Mouse (Mus musculus) limb, embryonic 13.5 days (tissue): ENCODE data around the gene Ntsr1. TPM values are rescaled to one million over a fixed set of nuclear protein-coding genes. Genes with fewer than 3 reads are reported as not detected.

Source experiments
- ATAC-seq: fragments of 200-750 bp; cut with Nextera tagmentation; 2 replicates; pipeline ENCODE4 v1.8.0; 2017; ENCODE audit warnings: low read depth, moderate number of reproducible peaks, moderate TSS enrichment; ENCODE audit not compliant: low FRiP score
- H3K27ac ChIP-seq: fragments of 300-500 bp; sonication (generic); 2 replicates; pipeline ENCODE4 v1.5.1; 2015; ENCODE audit warnings: inconsistent platforms, mild to moderate bottlenecking, moderate library complexity
- H3K27me3 ChIP-seq: fragments of 300-500 bp; sonication (generic); 2 replicates; pipeline ENCODE4 v1.6.1; 2015; ENCODE audit warnings: mild to moderate bottlenecking, inconsistent platforms
- H3K36me3 ChIP-seq: fragments of 300-500 bp; sonication (generic); 2 replicates; pipeline ENCODE4 v1.6.1; 2015; ENCODE audit warnings: inconsistent platforms, mild to moderate bottlenecking, moderate library complexity
- H3K4me1 ChIP-seq: fragments of 300-500 bp; sonication (generic); 2 replicates; pipeline ENCODE4 v1.6.1; 2015; ENCODE audit warnings: inconsistent platforms
- H3K4me2 ChIP-seq: fragments of 300-500 bp; sonication (generic); replicated peaks from 2 replicates; pipeline ENCODE4 v1.6.1; 2015; ENCODE audit warnings: inconsistent platforms, mild to moderate bottlenecking, moderate library complexity
- H3K4me3 ChIP-seq: fragments of 300-500 bp; sonication (generic); 2 replicates; pipeline ENCODE4 v1.5.1; 2015; ENCODE audit warnings: moderate library complexity, mild to moderate bottlenecking, inconsistent platforms
- H3K9ac ChIP-seq: fragments of 300-500 bp; sonication (generic); 2 replicates; pipeline ENCODE4 v1.6.1; 2015; ENCODE audit warnings: mild to moderate bottlenecking, inconsistent platforms
- H3K9me3 ChIP-seq: fragments of 300-500 bp; sonication (generic); 2 replicates; pipeline ENCODE4 v1.6.1; 2016; ENCODE audit warnings: inconsistent platforms
- WGBS: fragments of 180-500 bp; shearing (Covaris S2); methylation state at CpG from one replicate; pipeline ENCODE4 v1.1.7; 2015; 5-methylcytosine and 5-hydroxymethylcytosine counted together
- polyA plus RNA-seq: library from polyadenylated mRNA; unstranded; fragments of >200 nt; fragmentation: Nextera tagmentation; extraction: Ambion mirVana; gene quantifications from 2 replicates; pipeline ENCODE4 v1.2.1, GENCODE M21; 2015

The Ntsr1 gene
- polyA plus RNA-seq, result 0.29 and 0.36 TPM in 2 replicates

DNA sequence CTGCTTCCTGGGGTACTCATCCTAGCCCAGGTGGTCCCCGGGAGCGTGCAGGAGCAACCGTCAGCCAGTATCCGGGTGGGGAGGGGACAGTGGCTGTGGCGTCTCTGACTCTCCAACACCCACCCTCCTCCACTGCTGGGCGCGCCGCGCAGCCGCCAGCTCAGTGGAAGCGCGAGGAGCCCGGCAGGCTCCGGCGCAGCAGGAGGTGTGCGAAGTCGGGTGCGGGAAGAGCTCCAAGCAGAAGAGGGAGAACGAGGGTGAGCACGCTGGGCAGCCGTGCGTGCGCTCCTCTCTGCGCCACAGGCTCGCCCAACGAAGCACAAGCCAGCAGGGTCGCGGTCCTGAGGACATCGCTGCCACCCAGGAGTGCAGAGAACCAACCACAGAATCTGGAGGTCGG is at the start of gene Ntsr1:
Gene Ntsr1 (plus strand): TSS at position 236 of the 400 bp plus-strand sequence.
- H3K4me2 ChIP-seq, result peak within 1 kb of the TSS; percentile 68
- H3K9me3 ChIP-seq, result no peaks in the 10 kb centered on the region
- peak within 1 kb of the TSS; percentile 36 for H3K4me3 ChIP-seq
- H3K27ac ChIP-seq, result no peak within 1 kb of the TSS
- under 1% methylated on average over 30 of the region's 30 CpGs for WGBS
- no peaks in the 10 kb centered on the region for H3K36me3 ChIP-seq
- ATAC-seq, result no peak
- peaks cover 66% of the 10 kb centered on the region for H3K27me3 ChIP-seq
- peak within 1 kb of the TSS; percentile 46 for H3K9ac ChIP-seq
- peaks cover 24% of the 10 kb centered on the region for H3K4me1 ChIP-seq

DNA sequence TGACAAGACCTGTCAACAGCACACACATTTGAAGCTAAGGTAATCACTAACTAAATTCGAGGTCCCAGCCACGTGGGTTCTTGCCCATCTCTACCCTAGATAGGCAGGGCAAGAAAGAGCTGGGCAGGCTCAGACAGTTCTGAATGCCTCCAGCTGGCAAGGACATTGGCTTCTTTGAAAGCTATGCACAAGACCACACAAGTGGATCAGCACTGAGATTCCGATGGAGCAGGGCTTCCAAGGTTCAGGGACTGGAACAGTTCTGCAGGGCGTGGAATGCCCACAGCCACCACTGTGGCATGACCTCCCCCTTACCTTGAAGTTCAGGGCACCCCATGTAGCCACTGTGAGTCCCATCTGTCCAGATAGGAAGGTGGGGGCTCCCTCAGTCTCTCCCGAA is 49.2 kb upstream of the Ntsr1 start:
- H3K4me1 ChIP-seq, result peaks cover under 1% of the 10 kb centered on the region; the same call in 1 of the 2 replicates
- no peak overlapping the region for H3K27ac ChIP-seq

GRCm38 (mm10) chr2:180455723-180456698 is 43.8 kb upstream of the Ntsr1 start, which contains the start of gene Slco4a1:
Gene Slco4a1 (plus strand): TSS chr2:180456245.
- Histone ChIP-seq H3K4me1 (peaks cover 19% of the 10 kb centered on the region), H3K36me3 (no peaks in the 10 kb centered on the region), H3K27me3 (peaks cover 52% of the 10 kb centered on the region), H3K4me3 (peak within 1 kb of the TSS; percentile 51), H3K27ac (no peak within 1 kb of the TSS), H3K4me2 (peak within 1 kb of the TSS; percentile 97), H3K9ac (peak within 1 kb of the TSS; percentile 43), H3K9me3 (no peaks in the 10 kb centered on the region)
- peak; percentile 87 for ATAC-seq
- 2% methylated on average over 65 of the region's 65 CpGs for WGBS

More for the DNA sequence above, 49.2 kb upstream of the Ntsr1 start:
- H3K9ac ChIP-seq, result no peak overlapping the region
- peaks cover 18% of the 10 kb centered on the region for H3K27me3 ChIP-seq
- H3K9me3 ChIP-seq, result no peaks in the 10 kb centered on the region
- 75% methylated on average over 5 of the region's 5 CpGs for WGBS
- no peaks in the 10 kb centered on the region for H3K36me3 ChIP-seq
- no peak for ATAC-seq
- no peak overlapping the region for H3K4me3 ChIP-seq
- H3K4me2 ChIP-seq, result no peak overlapping the region

DNA sequence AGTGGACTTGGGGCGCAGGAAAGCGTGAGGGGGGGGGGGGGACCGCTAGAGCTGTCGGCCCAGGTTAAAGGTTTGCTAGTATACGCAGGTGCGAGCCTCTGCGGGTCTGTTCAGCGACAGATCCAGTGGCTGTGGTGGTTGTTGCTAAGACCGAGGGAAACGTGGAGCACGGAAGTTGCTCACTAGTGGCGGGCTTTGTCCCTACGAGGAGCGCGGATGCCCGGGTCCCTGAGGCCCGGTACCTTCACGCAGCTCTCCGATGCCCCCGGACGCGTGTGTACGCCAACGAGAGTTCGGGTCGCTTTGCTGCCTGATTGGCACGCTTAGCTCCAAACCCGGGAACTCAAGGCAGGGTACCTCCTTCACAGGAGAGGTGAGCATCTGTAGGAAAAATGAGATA is 43.1 kb upstream of the Ntsr1 start:
- no peak for ATAC-seq
- peak overlapping the region; percentile 43; the same call in 1 of the 2 replicates for H3K9ac ChIP-seq
- H3K9me3 ChIP-seq, result no peaks in the 10 kb centered on the region
- peak overlapping the region; percentile 97 for H3K4me2 ChIP-seq
- peaks cover 52% of the 10 kb centered on the region for H3K27me3 ChIP-seq
- WGBS, result 3% methylated on average over 23 of the region's 28 CpGs
- no peak overlapping the region for H3K27ac ChIP-seq
- no peaks in the 10 kb centered on the region for H3K36me3 ChIP-seq
- H3K4me3 ChIP-seq, result peak overlapping the region; percentile 51
- H3K4me1 ChIP-seq, result peaks cover 19% of the 10 kb centered on the region

DNA sequence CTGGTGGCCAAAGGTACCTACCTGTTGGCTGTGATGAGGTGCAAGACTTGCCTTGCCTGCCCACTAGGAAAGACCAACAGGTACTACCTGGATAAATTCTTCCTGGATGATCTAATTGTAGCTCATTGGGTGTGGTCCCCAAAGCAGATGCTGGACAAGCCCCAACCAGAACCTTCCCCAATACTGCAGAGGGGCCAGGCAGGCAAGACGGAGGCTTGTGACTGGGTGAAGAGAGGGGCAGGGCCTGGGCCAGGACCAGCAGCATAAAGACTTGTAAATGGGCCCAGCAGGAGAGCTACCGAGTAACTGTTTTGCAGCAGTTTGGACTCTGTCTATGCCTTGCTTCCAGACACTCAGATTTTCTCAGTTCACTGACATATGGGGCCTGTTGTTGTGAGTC is 42.1 kb upstream of the Ntsr1 start:
- WGBS, result 13% methylated on average over 2 of the region's 2 CpGs
- ATAC-seq, result no peak

DNA sequence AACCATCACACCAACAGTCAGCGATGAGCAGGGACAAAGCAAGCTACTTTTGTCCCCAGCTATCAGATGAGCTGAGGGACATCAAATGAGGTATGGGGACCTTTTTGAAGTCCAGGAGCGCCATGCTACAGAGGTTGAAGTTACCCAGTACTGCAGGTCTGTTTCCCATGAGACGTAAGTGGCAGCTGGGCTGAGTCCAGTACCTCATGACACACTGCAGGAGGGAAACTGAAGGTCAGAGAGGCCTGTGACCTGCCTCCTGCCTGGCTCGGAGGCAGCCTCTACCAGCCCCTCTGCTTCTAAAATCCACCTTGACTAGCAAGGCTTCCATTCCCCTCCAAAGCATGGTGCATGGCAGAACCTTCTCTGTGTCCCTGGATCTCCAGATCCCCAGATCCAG is 40.3 kb upstream of the Ntsr1 start:
- Histone ChIP-seq H3K27me3 (peaks cover 47% of the 10 kb centered on the region), H3K4me1 (peaks cover 19% of the 10 kb centered on the region), H3K9me3 (no peaks in the 10 kb centered on the region), H3K4me3 (no peak overlapping the region), H3K4me2 (no peak overlapping the region), H3K27ac (no peak overlapping the region), H3K36me3 (no peaks in the 10 kb centered on the region), H3K9ac (no peak overlapping the region)
- ATAC-seq, result no peak
- 67% methylated on average over 4 of the region's 4 CpGs for WGBS

More for the DNA sequence above, 42.1 kb upstream of the Ntsr1 start:
- H3K36me3 ChIP-seq, result no peaks in the 10 kb centered on the region
- no peak overlapping the region for H3K27ac ChIP-seq
- H3K27me3 ChIP-seq, result peaks cover 52% of the 10 kb centered on the region
- no peak overlapping the region for H3K9ac ChIP-seq
- peaks cover 19% of the 10 kb centered on the region for H3K4me1 ChIP-seq
- no peak overlapping the region for H3K4me2 ChIP-seq
- no peak overlapping the region for H3K4me3 ChIP-seq
- H3K9me3 ChIP-seq, result no peaks in the 10 kb centered on the region

- Histone ChIP-seq H3K9me3 (no peaks in the 10 kb centered on the region), H3K9ac (no peak overlapping the region), H3K4me2 (no peak overlapping the region), H3K27me3 (peaks cover 36% of the 10 kb centered on the region), H3K27ac (no peak overlapping the region), H3K36me3 (no peaks in the 10 kb centered on the region), H3K4me1 (peaks cover 16% of the 10 kb centered on the region), H3K4me3 (no peak overlapping the region)
- ATAC-seq, result no peak
- WGBS, result 62% methylated on average over 8 of the region's 8 CpGs
These were observed 39.0 kb upstream of the Ntsr1 start for GRCm38 (mm10) chr2:180460801-180461200.

GRCm38 (mm10) chr2:180462593-180462992 is 37.2 kb upstream of the Ntsr1 start:
- H3K27ac ChIP-seq, result no peak overlapping the region
- H3K4me2 ChIP-seq, result no peak overlapping the region
- ATAC-seq, result no peak
- H3K4me3 ChIP-seq, result no peak overlapping the region
- H3K9me3 ChIP-seq, result no peaks in the 10 kb centered on the region
- H3K9ac ChIP-seq, result no peak overlapping the region
- peaks cover 3% of the 10 kb centered on the region; the same call in 1 of the 2 replicates for H3K4me1 ChIP-seq
- WGBS, result 84% methylated on average over 8 of the region's 8 CpGs
- H3K36me3 ChIP-seq, result no peaks in the 10 kb centered on the region
- peaks cover 18% of the 10 kb centered on the region for H3K27me3 ChIP-seq

- Histone ChIP-seq H3K36me3 (no peaks in the 10 kb centered on the region), H3K4me3 (no peak overlapping the region), H3K27ac (no peak overlapping the region), H3K9me3 (no peaks in the 10 kb centered on the region), H3K4me2 (no peak overlapping the region), H3K27me3 (peaks cover 3% of the 10 kb centered on the region; the same call in 1 of the 2 replicates), H3K9ac (no peak overlapping the region), H3K4me1 (no peaks in the 10 kb centered on the region)
- no peak for ATAC-seq
- WGBS, result 75% methylated on average over 7 of the region's 7 CpGs
These were observed 33.3 kb upstream of the Ntsr1 start for GRCm38 (mm10) chr2:180466505-180466904.

GRCm38 (mm10) chr2:180468871-180469270 is 30.9 kb upstream of the Ntsr1 start:
- ATAC-seq, result no peak
- Histone ChIP-seq H3K36me3 (no peaks in the 10 kb centered on the region), H3K4me3 (no peak overlapping the region), H3K27me3 (peaks cover 12% of the 10 kb centered on the region), H3K9ac (no peak overlapping the region), H3K4me1 (0 out of 2 replicates have a peak, but pooled peaks cover 6% of the 10 kb centered on the region), H3K9me3 (no peaks in the 10 kb centered on the region), H3K27ac (no peak overlapping the region), H3K4me2 (no peak overlapping the region)
- 91% methylated on average over 8 of the region's 8 CpGs for WGBS

DNA sequence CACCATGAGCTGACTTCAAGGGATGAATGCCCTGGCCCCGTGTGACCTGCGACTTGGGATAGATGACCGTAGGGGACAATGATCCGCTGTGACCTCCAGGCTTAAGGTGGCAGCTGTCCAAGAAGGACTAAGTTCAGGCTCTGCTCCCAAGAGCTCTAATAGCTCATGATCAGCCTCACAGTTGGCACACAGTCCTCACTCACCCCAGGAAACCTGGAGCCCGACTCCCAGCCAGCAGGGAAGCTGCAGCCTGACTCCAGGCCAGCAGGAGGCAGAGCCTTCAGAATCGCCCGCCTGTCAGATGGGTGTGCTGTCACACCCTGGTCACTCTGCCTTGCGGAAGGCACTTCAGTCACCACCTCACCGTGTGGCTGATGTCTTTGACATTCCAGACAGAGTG is 30.0 kb upstream of the Ntsr1 start:
- no peak overlapping the region for H3K4me3 ChIP-seq
- no peak overlapping the region for H3K4me2 ChIP-seq
- H3K9ac ChIP-seq, result no peak overlapping the region
- H3K4me1 ChIP-seq, result 0 out of 2 replicates have a peak, but pooled peaks cover 6% of the 10 kb centered on the region
- ATAC-seq, result no peak
- peaks cover 12% of the 10 kb centered on the region for H3K27me3 ChIP-seq
- H3K9me3 ChIP-seq, result no peaks in the 10 kb centered on the region
- no peaks in the 10 kb centered on the region for H3K36me3 ChIP-seq
- WGBS, result 60% methylated on average over 9 of the region's 9 CpGs
- no peak overlapping the region for H3K27ac ChIP-seq
